Mouse (Mus musculus): Measurements from ENCODE around the gene Vmn1r41. TPM values are rescaled to one million over a fixed set of nuclear protein-coding genes. Genes with fewer than 3 reads are reported as not detected.

The Vmn1r41 gene
- total RNA-seq (2023): not detected in 4 replicates

GRCm38 (mm10) chr6:89740466-89740865 lies at the start of gene Vmn1r41:
Vmn1r41 (plus strand) TSS chr6:89740766.

GRCm38 (mm10) chr6:89707240-89707639 lies 33.3 kb upstream of the Vmn1r41 start, which contains the start of gene Vmn1r40:
Vmn1r40 (plus strand) TSS chr6:89707540.

Other genes with a start within 250 kb of the Vmn1r41 start
- gene Chchd6, start 145.1 kb upstream of the Vmn1r41 start, total RNA-seq (2023): 3.3 to 4.9 TPM (median 3.5 TPM) in 4 replicates
- gene Txnrd3, start 96.8 kb upstream of the Vmn1r41 start, total RNA-seq (2023): 4.6 to 5.7 TPM (median 5.1 TPM) in 4 replicates
- gene Vmn1r40, start 33.2 kb upstream of the Vmn1r41 start, total RNA-seq (2023): not detected in 4 replicates
- not detected in 4 replicates for gene Vmn1r42, start 135.6 kb downstream of the Vmn1r41 start, total RNA-seq (2023)
- gene Vmn1r43, start 135.6 kb downstream of the Vmn1r41 start, total RNA-seq (2023): 0.06 TPM in 1 of 4 replicates, not detected in the others
- gene Vmn1r44, start 142.9 kb downstream of the Vmn1r41 start, total RNA-seq (2023): not detected in 4 replicates
- not detected in 4 replicates for gene Vmn1r45, start 199.8 kb downstream of the Vmn1r41 start, total RNA-seq (2023)
- gene Vmn1r46, start 228.5 kb downstream of the Vmn1r41 start, total RNA-seq (2023): not detected in 4 replicates